Mouse (Mus musculus): Measurements from ENCODE around the gene Ugt3a2.

Ugt3a2 gene

GRCm38 (mm10) chr15:9335341-9335740, at the start of gene Ugt3a2:
Gene Ugt3a2, plus strand, starts transcription at chr15:9335550.
- no peak for DNase-seq

GRCm38 (mm10) chr15:9289660-9290059, 45.7 kb upstream of the Ugt3a2 start:
- DNase-seq = no peak

GRCm38 (mm10) chr15:9305978-9306692, 29.2 kb upstream of the Ugt3a2 start:
- DNase-seq = no peak

GRCm38 (mm10) chr15:9334596-9334995, 754 bp upstream of the Ugt3a2 start:
- no peak for DNase-seq

- no peak for DNase-seq
These were observed 1.3 kb downstream of the Ugt3a2 start for GRCm38 (mm10) chr15:9336616-9337015.

- no peak for DNase-seq
These were observed 1.7 kb downstream of the Ugt3a2 start for GRCm38 (mm10) chr15:9337021-9337420.

GRCm38 (mm10) chr15:9348739-9349138, 13.4 kb downstream of the Ugt3a2 start:
- no peak for DNase-seq

GRCm38 (mm10) chr15:9362801-9363200, 27.5 kb downstream of the Ugt3a2 start:
- no peak for DNase-seq

- no peak for DNase-seq
These were observed 33.4 kb downstream of the Ugt3a2 start for GRCm38 (mm10) chr15:9368774-9369173.

- no peak for DNase-seq
These were observed 40.9 kb downstream of the Ugt3a2 start for GRCm38 (mm10) chr15:9376281-9376680.

GRCm38 (mm10) chr15:9409475-9409874, 74.1 kb downstream of the Ugt3a2 start:
- no peak for DNase-seq

All from cerebellum, adult 9-11 months (tissue).